43 mouse cellular contexts compared by ENCODE assay signal in genomic region chr9:51019670-51020069, GRCm38 (mm10). TPM values are rescaled to one million over a fixed set of nuclear protein-coding genes. Genes with fewer than 3 reads are reported as not detected.
"Had no signal": no experiment of that assay in that cellular context is flagged by ENCODE, and none has a peak within 500 bp of the region (broad histone marks: within the 10 kb centered on the region; RNA-seq: fewer than 3 reads in every experiment).

No protein-coding gene starts in this region.

- H3K4me2 ChIP-seq: heart, embryonic 12.5 days; hindbrain, embryonic 12.5 days; hindbrain, embryonic 14.5 days; intestine, embryonic 15.5 days; limb, embryonic 13.5 days; limb, embryonic 15.5 days; liver, embryonic 12.5 days had no signal

- ATAC-seq: hindbrain, postnatal 0 days; intestine, embryonic 15.5 days; intestine, postnatal 0 days; liver, embryonic 12.5 days had no signal

- DNase-seq: gastrocnemius, adult 2 months; gastrocnemius, postnatal 10 days; gastrocnemius, postnatal 25 days; heart, adult 18-20 months; heart, postnatal 10 days; heart, postnatal 4 days; kidney, adult 18-20 months; kidney, adult 8-10 months; kidney, postnatal 10 days; kidney, postnatal 36 days; layer of hippocampus, adult 9-11 months; layer of hippocampus, postnatal 36 days; left cerebral cortex, postnatal 4 days had no signal

- H3K27ac ChIP-seq: gastrocnemius, adult 2 months; heart, embryonic 10.5 days; hindbrain, embryonic 10.5 days; hindbrain, embryonic 12.5 days; hindbrain, embryonic 14.5 days; hindbrain, postnatal 0 days; intestine, embryonic 15.5 days; limb, embryonic 13.5 days; limb, embryonic 15.5 days; liver, embryonic 12.5 days had no signal

- H3K4me3 ChIP-seq: gastrocnemius, adult 2 months; heart, embryonic 10.5 days; heart, embryonic 12.5 days; hindbrain, embryonic 10.5 days; hindbrain, embryonic 12.5 days; intestine, embryonic 15.5 days; limb, embryonic 13.5 days; limb, embryonic 15.5 days; liver, embryonic 12.5 days had no signal

- H3K9me3 ChIP-seq: heart, embryonic 10.5 days; heart, embryonic 12.5 days; hindbrain, embryonic 10.5 days; hindbrain, embryonic 12.5 days; intestine, embryonic 15.5 days; limb, embryonic 13.5 days; limb, embryonic 15.5 days; liver, embryonic 12.5 days had no signal

- H3K27me3 ChIP-seq: heart, embryonic 12.5 days; hindbrain, embryonic 12.5 days; intestine, embryonic 15.5 days; limb, embryonic 15.5 days had no signal

- H3K9ac ChIP-seq: heart, embryonic 12.5 days; hindbrain, embryonic 12.5 days; hindbrain, embryonic 14.5 days; intestine, embryonic 15.5 days; limb, embryonic 13.5 days; limb, embryonic 15.5 days; liver, embryonic 12.5 days had no signal

- H3K4me1 ChIP-seq: hindbrain, embryonic 10.5 days; hindbrain, embryonic 12.5 days; intestine, embryonic 15.5 days; limb, embryonic 13.5 days; limb, embryonic 15.5 days had no signal

- H3K36me3 ChIP-seq: heart, embryonic 10.5 days; heart, embryonic 12.5 days; hindbrain, embryonic 10.5 days; hindbrain, embryonic 12.5 days; intestine, embryonic 15.5 days; limb, embryonic 13.5 days; limb, embryonic 15.5 days; liver, embryonic 12.5 days had no signal

RNA-seq across cellular contexts. Expression of gene Btg4, which starts 41.0 kb away (rescaled TPM):
- total RNA-seq: gastrocnemius, adult 2 months; gastrocnemius, postnatal 10 days; gastrocnemius, postnatal 25 days; gastrocnemius, postnatal 4 days; granulocyte monocyte progenitor cell, adult 5-6 weeks; heart, adult 18-20 months; heart, adult 8-10 months; heart, postnatal 10 days; heart, postnatal 25 days; heart, postnatal 4 days; hindbrain, postnatal 0 days; layer of hippocampus, adult 18-20 months; layer of hippocampus, adult 8-10 months; layer of hippocampus, postnatal 14 days; layer of hippocampus, postnatal 36 days; left cerebral cortex, adult 18-20 months; left cerebral cortex, adult 8-10 months; left cerebral cortex, postnatal 10 days; left cerebral cortex, postnatal 25 days; left cerebral cortex, postnatal 4 days; liver, adult 2 months had no signal
- polyA plus RNA-seq: heart, embryonic 10.5 days; heart, embryonic 12.5 days; heart, embryonic 14.5 days; heart, embryonic 16.5 days; hindbrain, embryonic 10.5 days; hindbrain, embryonic 12.5 days; hindbrain, embryonic 14.5 days; hindbrain, postnatal 0 days; intestine, embryonic 15.5 days; intestine, postnatal 0 days; kidney, embryonic 14.5 days; kidney, embryonic 16.5 days; large intestine, adult 2 months; limb, embryonic 11.5 days; limb, embryonic 13.5 days; limb, embryonic 15.5 days; liver, adult 2 months; liver, embryonic 12.5 days had no signal

RNA-seq across cellular contexts. Expression of gene Layn, which starts 57.2 kb away (rescaled TPM):
- polyA plus RNA-seq: inflammation-experienced regulatory T-cells, adult 6 months had no signal
